Mouse (Mus musculus): ENCODE data around the gene Ankrd9.

DNA sequence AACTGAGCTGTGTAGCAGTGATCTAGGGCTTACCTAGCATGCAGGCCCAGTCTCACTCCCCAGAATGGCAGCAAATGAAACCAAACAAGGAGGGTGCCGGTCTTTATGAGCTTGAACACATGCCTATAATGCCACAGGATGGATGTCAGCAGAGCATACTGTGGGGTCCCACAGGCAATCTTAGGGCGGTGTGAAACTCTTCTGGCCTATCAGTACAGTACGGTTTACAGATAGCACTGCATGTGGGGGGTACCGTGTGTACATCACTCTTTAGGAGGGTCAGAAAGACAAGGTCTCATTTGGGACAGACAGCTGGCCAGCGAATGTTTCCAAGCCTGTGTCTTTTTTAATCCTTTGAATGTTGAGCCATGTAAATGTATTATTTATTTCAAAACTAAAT is 6.9 kb downstream of the Ankrd9 start:
- TF ChIP-seq CTCF (IDR thresholded peaks at IDR 0.05; ENCODE audit: low read depth) (no peak), EP300 (optimal IDR thresholded peaks at IDR 0.05) (no peak)

Measured in stomach, postnatal 0 days (tissue).